Mouse (Mus musculus): ENCODE data around the gene Arglu1.

Gene Arglu1

DNA sequence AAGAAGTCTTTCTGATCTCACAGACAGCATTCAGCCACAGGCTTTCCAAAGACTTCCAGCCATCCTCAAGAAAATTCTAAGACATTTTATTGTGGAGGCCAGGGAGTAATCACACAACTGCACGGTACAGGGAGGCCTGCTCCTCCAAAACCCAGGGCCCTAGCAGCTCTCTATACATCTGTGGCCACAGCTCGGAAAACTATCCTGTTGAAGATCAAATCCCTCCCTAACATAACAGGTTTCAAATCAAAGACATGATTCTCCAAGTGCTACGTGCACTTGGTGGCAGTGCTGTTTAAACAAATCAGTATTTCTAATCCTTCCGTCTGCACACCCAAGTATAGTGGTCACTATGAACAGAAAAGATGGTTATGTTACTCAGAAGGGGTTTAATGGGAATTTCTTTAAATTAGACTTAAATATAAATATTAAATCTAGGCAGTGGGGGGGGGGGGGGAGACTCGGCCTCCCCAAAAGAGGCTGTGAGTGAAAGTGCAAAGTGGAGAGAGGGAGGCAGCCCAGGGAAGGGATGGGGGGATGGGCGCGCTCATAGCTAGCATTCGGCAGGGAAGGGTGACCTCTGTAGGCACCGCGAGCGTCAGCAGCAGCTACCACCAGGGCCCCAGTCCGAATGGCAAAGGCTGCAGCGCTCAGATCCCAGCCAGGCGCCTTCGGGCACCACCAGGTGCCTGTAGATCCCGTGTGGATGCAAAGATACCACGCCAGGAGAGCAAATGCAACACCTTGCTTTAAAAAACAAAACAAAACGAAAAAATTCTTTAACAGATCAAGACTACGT lies 31.7 kb downstream of the Arglu1 start:
- DNase-seq (ENCODE audit: extremely low read depth, low read depth) = no peak

DNA sequence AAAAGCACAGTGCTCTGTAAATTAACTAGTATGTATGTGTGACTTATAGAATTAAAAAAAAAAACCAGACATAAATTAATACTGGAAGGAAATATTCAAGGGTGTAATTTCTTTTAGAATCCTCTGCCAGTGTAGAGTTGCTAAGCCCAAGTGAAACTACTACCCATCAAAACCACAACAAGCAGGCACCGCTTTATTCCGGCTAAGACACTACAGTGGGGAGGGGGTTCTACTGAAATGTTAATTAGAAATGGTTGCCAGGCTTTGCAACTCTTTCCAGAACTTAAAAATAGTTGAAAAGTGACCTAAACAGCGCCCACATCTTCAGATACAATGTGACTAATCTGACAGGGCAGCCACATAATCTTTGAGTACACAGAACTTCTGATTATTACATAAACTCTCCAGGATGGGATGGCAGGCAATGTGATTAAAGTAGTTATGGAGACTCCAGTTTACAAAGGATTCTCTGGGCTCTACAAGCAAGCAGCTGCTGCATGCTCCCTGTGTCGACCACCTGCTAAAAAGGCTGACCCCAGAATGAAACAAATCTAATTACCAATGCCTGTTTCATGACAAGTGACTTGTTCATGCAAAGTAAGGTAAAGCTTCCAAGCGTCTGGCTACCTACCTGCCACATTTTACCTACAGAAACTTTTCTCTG lies 32.5 kb downstream of the Arglu1 start:
- DNase-seq (ENCODE audit: extremely low read depth, low read depth) = no peak

DNA sequence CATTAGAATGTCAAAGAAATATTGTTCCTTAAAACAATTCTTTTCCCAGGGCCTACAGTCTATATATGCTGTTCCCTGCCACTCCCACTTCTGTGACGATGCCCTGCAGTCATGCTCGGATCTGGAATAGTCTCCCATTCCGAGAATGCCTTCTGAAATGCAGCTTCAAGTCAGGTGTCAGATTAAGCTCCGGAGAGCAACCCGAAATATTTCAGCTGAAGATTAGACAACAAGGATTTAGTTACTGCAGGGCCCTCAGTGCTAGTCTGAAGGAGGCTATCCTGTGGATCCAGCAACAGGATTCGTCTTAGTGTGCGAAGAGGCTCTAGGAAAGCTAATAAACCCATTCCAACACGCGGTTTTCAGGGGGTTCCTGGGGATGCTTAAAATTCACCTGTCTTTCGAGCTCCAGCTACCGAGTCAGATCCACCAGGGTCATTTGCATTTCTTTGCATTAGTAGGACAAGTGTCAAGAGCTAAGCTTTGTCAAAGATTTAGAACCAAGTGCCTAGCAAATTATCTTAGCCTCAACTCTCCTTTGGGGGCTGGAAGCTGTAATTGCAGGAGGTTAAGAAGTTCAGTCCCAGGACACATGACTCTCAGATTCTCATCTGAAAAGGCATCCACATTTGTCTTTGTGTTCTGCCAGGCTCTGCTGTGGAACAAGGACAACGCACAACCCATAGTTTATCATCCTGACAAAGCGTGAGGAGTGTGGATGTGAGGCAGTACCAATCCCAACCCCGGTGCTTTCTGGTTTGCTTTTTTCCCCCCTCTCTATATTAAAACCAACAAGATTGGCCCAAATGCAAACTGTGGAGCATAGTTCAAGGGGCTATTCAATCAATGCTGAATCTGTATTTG lies 33.5 kb downstream of the Arglu1 start:
- DNase-seq (ENCODE audit: extremely low read depth, low read depth) = no peak

DNA sequence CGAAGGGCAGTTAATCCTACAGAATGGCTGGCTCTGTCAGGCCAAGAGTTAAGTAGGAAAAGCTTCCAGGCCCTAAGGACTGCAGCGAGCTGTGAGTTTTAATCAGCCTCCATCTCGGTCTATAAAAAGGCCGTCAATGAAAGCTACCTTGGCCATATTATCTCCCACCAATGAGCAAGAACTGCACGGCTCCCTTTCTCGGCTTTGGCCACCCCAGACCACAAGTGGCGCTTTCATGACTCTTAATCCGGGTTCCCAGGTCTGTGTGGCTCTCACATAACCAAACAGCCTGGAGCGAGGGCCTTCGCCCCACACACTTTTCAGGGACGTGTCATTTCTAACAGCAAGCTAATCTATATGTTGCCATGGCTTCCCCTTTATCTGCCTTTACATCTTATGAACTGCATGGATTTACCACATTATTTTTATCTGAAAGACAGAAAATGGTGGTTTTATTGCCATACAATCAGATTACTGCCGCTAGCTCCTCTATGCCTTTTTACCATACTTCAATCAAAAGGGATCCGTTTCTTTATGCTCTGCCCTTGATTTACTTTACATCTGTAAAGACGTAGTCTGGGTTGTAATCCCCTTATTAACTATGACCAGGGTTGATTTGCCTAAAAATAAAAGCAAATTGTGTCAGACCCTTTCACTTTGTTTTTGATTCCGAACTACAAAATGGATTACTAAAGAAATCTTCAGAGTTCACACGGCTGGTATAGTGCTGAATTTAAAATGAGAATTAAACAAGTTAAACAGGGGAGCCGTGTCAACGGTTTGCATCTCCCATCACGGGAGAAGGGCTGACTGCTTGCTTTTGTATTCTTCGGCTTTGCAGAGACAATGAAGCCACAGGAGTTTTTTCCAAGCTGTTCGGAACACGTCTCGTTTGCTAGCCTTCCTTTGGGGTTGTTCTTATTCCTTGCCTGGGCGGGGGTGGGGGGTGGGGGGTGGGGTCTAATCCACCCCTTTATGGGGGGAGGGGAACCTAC lies 34.7 kb downstream of the Arglu1 start:
- no peak for DNase-seq (ENCODE audit: extremely low read depth, low read depth)

DNA sequence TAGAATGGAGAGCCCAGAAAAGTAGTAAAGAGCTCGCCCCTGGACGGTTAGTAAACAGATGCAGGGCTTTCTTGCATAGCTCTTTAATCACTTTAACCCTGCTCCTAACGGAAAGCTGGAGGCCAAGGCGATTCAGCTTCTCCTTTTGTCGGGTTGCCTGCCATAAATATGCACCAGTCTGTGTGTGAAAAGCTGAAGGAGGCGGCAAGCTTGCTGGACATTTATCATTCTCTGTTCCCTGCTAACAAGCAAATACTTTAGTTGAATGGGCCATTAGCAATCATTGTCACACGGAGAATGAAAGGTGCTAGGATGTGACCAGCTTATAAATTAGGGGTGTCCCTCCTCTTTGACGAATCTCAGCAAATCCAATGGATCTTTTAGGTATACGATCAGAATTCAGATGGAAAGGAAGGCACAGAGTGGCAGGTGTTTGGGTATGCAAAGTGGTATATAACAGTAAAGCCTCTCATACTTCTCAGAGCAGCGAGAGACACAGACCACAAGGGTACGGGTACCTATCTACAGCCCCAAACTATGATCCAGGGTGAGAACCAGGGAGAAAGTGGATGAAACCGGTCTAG lies 36.3 kb downstream of the Arglu1 start:
- DNase-seq (ENCODE audit: extremely low read depth, low read depth) = no peak

DNA sequence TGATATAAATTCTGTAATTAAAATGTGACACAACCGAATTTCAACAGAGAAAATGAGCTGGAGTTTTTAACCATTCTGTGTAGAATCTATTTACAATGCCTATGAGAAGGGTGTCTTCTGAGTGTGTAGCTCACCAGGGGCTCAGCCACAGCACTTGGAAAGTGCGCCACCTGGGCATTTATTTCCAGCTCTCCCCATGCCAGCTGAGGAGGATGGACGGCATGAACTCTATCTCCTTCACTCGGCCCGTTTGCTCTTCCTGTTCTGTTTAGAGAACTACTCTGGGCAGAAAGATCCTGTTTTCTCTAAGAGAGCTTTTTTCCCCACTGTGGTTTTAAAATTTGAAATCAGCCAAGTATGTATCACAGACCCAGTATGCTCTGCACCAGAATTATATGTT lies 37.0 kb downstream of the Arglu1 start:
- no peak for DNase-seq (ENCODE audit: extremely low read depth, low read depth)

DNA sequence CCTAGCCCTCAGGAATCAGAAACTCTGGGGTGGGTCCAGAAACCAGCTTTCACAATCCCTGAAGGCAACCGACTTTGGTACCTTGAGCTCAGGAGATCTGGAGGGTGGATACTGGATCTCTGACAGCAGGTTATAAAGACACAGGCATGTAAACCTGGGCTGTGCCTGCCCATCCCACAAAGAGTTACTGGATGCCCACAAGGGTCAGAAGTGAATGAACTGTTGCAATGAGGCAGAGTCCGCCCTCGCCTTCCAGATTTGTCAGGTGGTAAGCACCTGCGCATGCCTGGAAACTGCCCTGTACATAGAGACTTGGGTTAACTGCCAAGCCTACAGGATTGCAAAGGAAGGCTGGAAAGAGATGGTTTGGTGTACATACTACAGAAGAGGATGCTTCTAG lies 37.9 kb downstream of the Arglu1 start:
- no peak for DNase-seq (ENCODE audit: extremely low read depth, low read depth)

DNA sequence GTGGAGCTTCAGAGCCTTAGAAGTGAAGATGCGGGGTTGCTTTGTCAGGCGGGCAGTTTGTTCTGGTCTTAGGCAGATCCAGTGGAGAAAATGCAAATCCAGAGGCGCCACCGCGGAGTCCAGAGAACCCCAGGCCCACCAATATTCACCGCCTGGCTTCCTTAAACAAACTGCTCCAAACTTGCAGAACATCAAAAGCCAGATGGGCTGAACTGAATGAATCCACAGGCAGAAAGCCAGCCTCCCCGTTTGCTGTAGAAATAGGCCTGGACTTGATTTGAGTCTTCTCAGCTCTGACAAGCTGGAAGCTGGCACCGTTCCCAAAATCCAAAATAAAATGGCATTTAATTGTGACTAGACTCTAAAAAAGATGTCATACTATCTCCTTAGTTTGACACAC lies 40.4 kb downstream of the Arglu1 start:
- no peak for DNase-seq (ENCODE audit: extremely low read depth, low read depth)

DNA sequence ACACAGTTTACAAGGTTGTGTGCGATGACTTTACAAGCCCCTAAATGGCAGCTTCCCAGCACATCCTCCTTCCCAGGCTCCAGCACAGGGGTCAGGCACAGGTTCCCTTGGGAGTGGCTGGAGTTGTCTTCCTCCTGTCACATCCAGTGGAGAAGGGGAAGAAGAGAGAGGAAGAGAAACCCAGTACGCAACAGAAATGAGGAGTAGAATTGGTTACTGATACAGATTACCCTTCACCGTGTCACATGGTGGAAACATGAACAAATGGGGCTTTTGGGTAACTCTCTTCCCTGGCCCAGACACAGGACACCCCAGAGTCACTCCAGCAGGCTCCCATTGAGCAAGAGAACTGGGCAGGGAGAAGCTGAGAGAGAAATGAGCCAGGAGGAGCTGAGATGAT lies 40.8 kb downstream of the Arglu1 start:
- DNase-seq (ENCODE audit: extremely low read depth, low read depth) = no peak

DNA sequence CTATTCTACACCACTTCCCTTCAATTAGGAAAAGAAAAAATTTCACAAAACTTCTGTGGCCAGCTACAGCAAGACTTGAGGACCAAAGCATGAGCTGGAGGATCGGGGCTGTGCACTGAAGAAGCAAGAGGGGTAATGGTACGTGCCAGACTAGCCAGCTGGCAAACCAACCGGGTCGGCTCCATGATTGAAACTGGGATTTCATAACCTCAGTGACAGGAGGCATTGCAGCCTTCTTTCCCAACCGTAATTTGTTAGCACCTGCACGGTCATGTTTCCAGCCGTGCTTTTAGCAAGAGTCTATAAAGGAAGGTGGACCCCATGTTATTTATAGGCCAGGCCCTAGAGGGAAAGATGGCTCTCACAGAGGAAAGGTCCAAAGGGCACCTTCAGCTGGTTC lies 41.6 kb downstream of the Arglu1 start:
- DNase-seq (ENCODE audit: extremely low read depth, low read depth) = no peak

DNA sequence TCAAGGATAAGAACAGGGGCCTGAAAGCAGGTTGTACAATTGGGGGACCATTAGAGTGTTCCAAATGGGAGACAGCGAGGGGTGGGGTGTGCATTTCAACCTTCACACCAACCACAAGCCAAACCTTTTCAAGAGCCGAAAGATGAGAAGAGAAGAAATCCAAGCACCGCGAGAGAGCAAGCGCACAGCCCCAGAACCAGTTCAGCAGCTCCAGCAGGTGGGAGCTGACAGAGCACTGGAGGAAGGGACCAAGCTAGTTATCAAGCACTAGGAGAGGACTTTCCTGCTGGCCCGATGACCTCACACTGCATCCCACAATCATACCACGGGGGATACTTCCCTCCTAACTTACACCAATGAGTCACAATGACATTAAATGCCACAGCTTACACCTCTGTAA lies 42.5 kb downstream of the Arglu1 start:
- no peak for DNase-seq (ENCODE audit: extremely low read depth, low read depth)

DNA sequence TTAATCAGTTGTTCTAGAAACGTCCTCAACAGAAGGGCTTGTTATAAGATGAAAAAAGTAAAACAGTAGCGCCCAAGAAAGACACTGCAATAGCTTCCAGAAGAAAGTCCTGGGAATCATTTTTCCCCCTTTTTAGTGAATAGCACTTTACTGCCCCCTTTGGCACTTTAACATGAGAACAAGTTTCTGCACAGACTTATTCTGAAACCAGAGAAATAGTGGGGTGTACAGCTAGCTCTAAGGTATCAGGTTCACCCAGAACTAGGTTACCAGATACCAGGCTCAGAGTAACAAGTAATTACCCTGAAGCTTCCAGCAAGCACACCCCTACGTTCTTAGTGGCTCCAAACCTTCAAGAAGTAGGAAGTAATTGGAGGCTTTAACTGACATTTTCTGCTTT lies 43.0 kb downstream of the Arglu1 start:
- no peak for DNase-seq (ENCODE audit: extremely low read depth, low read depth)

DNA sequence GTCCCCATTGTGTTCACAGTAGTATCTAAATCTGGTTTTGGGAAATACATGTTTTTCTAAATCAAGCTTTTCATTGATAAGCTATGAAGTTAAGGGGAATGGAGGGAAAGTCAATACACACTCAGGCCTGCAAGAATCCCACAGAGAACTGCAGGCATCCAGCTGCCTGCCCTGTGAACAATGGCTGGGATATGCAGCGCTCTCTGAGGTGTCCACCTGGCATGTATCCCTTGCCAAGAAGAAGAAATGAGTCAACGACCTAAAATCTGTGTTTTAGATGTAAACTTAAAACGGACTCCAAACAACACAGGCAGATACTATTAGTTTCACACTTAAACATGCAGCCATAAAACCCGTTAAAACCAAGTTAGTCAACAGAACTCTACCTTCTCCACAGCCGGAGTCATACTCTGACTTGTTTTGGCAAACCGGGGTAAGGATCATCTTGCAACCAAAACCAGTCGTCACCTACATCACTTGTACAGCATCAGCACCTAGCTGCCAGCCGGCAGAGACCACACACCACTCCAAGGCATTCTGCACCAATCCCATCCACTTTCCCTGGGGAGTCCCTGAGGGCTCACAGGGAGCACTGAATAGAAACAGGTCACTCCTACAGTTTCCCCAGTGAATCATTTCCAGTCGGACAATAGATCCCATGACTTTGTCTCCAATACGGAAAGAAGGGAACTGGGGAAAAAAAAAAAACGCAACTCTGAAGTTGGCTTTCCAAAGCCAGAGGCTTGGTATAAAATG lies 46.0 kb downstream of the Arglu1 start:
- no peak for DNase-seq (ENCODE audit: extremely low read depth, low read depth)

DNA sequence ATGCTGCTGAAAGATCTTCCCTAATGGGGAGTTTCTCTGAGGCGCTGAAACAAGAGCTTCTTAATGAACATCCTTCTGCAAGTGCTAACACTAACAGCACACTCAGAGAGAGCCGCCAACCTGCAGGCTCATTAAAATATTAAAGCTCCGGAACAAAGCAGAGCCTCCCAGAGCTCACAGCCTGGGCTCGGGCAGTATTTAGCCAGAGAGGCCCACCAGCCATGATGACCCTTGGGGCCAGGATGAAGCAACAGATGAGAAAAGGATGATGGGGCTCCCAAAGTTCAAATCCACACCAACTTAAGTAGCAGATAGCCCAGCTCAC lies 50.1 kb downstream of the Arglu1 start:
- no peak for DNase-seq (ENCODE audit: extremely low read depth, low read depth)

DNA sequence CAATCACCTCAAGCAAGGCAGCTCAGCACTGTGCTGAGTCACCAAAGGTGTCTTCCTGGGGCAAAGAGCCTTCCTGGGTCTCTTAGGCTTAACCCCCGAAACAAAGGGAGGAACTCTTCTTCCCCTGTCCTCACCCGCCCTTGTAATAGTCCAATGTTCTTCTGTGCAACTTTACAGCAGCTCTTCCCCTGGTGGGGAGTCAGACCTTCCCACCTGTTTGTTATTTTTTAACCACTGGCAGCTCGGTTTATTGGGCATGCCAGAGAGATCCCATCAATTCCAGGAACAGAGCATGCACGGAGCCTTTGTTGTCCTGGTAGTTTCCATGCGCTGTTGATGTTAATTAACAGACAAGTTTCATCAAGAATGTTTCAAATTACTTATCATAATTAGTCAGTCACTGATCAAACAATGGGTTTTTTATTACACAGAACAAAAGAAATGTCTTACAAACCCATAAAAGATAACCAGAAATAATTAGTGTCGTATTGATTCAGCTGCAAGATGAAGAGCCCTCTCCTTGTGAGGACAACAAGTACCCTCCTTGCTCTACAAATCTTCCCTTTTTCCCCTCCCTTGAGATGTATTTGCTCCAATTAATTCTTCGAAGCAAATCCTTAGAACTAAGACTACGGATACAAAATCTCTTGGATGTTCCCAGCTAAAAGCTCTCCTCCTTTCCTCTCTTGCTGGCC lies 50.6 kb downstream of the Arglu1 start:
- DNase-seq (ENCODE audit: extremely low read depth, low read depth) = no peak

DNA sequence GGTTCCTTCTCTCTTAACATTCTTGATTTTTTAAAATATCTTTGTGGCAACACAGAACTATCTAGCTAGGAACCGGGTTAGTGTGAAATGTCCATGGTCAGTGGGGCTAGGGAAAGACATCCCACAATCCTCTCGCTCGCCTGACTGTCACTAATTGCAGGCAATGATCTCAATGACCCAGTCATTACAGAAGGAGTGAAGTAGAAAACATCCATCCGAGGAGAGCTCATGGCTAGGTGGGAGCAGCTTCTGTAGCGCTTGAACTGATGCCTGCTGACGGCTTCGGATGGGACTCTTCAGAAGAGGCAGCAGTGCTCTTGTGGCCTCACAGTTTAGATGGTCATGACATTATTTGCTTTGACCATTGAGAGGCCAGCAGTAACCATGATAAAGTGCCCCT lies 58.9 kb downstream of the Arglu1 start:
- no peak for DNase-seq (ENCODE audit: extremely low read depth, low read depth)

DNA sequence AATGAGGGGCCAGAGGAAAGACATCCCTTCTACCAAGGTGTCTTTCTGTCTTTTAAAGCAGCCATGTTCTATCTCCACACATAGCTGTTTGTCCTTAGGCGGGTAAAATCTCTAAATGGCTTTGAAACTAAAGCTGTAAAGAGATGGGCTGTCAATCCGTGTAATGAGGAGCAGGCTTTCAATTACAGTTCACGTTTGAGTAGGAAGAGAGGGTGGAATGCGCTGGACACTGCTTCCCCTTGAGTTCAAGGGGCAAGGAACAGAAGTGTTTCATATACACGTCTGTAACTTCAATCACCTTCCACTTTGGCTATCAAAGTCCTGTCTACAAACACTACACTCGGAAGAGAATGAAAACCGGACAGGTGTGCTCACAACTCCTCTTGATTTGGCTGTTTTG lies 66.3 kb downstream of the Arglu1 start:
- no peak for DNase-seq (ENCODE audit: extremely low read depth, low read depth)

DNA sequence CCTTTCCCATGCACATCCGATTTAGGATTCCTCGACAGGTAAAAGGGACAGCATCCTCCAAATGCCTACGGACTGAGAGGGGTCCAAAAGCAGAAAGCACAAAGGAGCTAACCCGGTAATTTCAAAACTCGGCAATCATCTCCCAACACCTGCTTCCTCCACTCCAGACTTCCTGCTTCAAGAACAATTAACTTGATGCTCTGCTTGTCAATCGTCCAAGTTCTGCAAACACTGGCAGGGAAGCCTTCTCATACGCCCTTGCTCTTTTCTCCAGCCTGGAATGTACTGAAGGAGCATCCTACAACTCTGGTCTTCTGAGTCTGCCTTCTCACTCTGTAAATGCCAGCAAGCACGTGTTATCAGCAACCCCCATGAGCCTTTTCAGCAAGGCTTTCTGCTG lies 66.8 kb downstream of the Arglu1 start:
- DNase-seq (ENCODE audit: extremely low read depth, low read depth) = no peak

DNA sequence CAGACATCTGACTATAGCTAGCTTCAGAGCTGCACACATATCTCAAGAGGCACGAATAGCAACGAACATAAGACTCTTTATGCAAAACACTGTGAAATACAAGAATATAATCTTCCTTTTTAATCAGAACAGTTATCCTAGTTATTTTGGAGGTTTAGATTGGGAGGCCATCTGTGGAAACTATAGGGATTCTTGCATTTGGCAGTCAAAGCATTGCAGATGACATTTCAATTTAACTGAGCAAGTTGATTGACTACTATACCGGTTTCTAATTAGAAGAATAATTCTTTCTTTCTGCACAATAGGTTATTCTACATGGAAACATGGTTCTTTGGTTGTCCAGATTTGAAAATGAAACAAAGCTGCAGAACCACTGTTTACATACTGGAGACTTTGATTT lies 67.8 kb downstream of the Arglu1 start:
- DNase-seq (ENCODE audit: extremely low read depth, low read depth) = no peak

Data from MEL-GATA-1-ER (cell line).